Mouse (Mus musculus) heart, postnatal 0 days (tissue): Measurements from ENCODE around the gene Ankrd13c.

ENCODE experiments used
- CTCF ChIP-seq: IDR thresholded peaks from 2 replicates; pipeline ENCODE4 v1.5.1; 2016; ENCODE audit warnings: antibody characterized with exemption, control low read depth, low read depth
- EP300 ChIP-seq: IDR thresholded peaks from 2 replicates; pipeline ENCODE4 v1.6.1; 2016; ENCODE audit warnings: antibody characterized with exemption, low read depth

GRCm38 (mm10) chr3:158049508-158049907, 102.5 kb downstream of the Ankrd13c start:
- TF ChIP-seq CTCF (no peak), EP300 (no peak)
